Mouse (Mus musculus): ENCODE measurements around the gene Rcor3.

Gene Rcor3

GRCm38 (mm10) chr1:192092879-192093660, 44.8 kb downstream of the Rcor3 start:
- DNase-seq, result peak; percentile 84

- DNase-seq, result peak; percentile 100
Measured at GRCm38 (mm10) chr1:192091806-192092772, 45.8 kb downstream of the Rcor3 start, which contains the start of gene Traf5. TSS of gene Traf5 (minus strand) at chr1:192092559.

- no peak for DNase-seq
Measured at GRCm38 (mm10) chr1:192090689-192091567, 46.9 kb downstream of the Rcor3 start.

GRCm38 (mm10) chr1:192090281-192090680, 47.6 kb downstream of the Rcor3 start:
- no peak for DNase-seq

- no peak for DNase-seq
Measured at GRCm38 (mm10) chr1:192089208-192090166, 48.4 kb downstream of the Rcor3 start.

GRCm38 (mm10) chr1:192088011-192088410, 49.9 kb downstream of the Rcor3 start:
- no peak for DNase-seq

GRCm38 (mm10) chr1:192087098-192087497, 50.8 kb downstream of the Rcor3 start:
- DNase-seq, result no peak

GRCm38 (mm10) chr1:192086279-192087037, 51.4 kb downstream of the Rcor3 start:
- DNase-seq, result no peak

- DNase-seq, result no peak
Measured at GRCm38 (mm10) chr1:192085218-192085617, 52.6 kb downstream of the Rcor3 start.

- DNase-seq, result no peak
Measured at GRCm38 (mm10) chr1:192082646-192083045, 55.2 kb downstream of the Rcor3 start.

GRCm38 (mm10) chr1:192081129-192081528, 56.7 kb downstream of the Rcor3 start:
- DNase-seq, result no peak

- DNase-seq, result no peak
Measured at GRCm38 (mm10) chr1:192079121-192079520, 58.7 kb downstream of the Rcor3 start.

- DNase-seq, result peak; percentile 36
Measured at GRCm38 (mm10) chr1:192078406-192078805, 59.5 kb downstream of the Rcor3 start.

GRCm38 (mm10) chr1:192076796-192077535, 60.9 kb downstream of the Rcor3 start:
- no peak for DNase-seq

GRCm38 (mm10) chr1:192076101-192076500, 61.8 kb downstream of the Rcor3 start:
- no peak for DNase-seq

GRCm38 (mm10) chr1:192074824-192075223, 63.0 kb downstream of the Rcor3 start:
- no peak for DNase-seq

GRCm38 (mm10) chr1:192072426-192072825, 65.4 kb downstream of the Rcor3 start:
- DNase-seq, result no peak

GRCm38 (mm10) chr1:192070618-192071051, 67.2 kb downstream of the Rcor3 start:
- DNase-seq, result no peak

GRCm38 (mm10) chr1:192069971-192070591, 67.8 kb downstream of the Rcor3 start:
- DNase-seq, result no peak

All from liver (tissue).